Mouse (Mus musculus): Measurements from ENCODE around the gene Cd72.

The Cd72 gene

GRCm38 (mm10) chr4:43427501-43428179, 26.8 kb downstream of the Cd72 start:
- no peak for DNase-seq (ENCODE audit: low read depth)

GRCm38 (mm10) chr4:43426487-43426886, 27.9 kb downstream of the Cd72 start:
- DNase-seq (ENCODE audit: low read depth) = no peak

- DNase-seq (ENCODE audit: low read depth) = no peak
These were observed 28.6 kb downstream of the Cd72 start for GRCm38 (mm10) chr4:43425648-43426380.

GRCm38 (mm10) chr4:43425197-43425596, 29.2 kb downstream of the Cd72 start:
- no peak for DNase-seq (ENCODE audit: low read depth)

- DNase-seq (ENCODE audit: low read depth) = no peak
These were observed 30.4 kb downstream of the Cd72 start for GRCm38 (mm10) chr4:43424072-43424471.

- DNase-seq (ENCODE audit: low read depth) = no peak
These were observed 31.0 kb downstream of the Cd72 start for GRCm38 (mm10) chr4:43423267-43423934.

- no peak for DNase-seq (ENCODE audit: low read depth)
These were observed 32.7 kb downstream of the Cd72 start for GRCm38 (mm10) chr4:43421632-43422240.

GRCm38 (mm10) chr4:43420305-43420704, 34.1 kb downstream of the Cd72 start:
- DNase-seq (ENCODE audit: low read depth) = peak; percentile 73

- no peak for DNase-seq (ENCODE audit: low read depth)
These were observed 34.6 kb downstream of the Cd72 start for GRCm38 (mm10) chr4:43419801-43420281.

GRCm38 (mm10) chr4:43418973-43419656, 35.3 kb downstream of the Cd72 start:
- DNase-seq (ENCODE audit: low read depth) = no peak

GRCm38 (mm10) chr4:43418450-43418849, 36.0 kb downstream of the Cd72 start:
- no peak for DNase-seq (ENCODE audit: low read depth)

GRCm38 (mm10) chr4:43417269-43418062, 37.0 kb downstream of the Cd72 start:
- peak; percentile 62 for DNase-seq (ENCODE audit: low read depth)

- DNase-seq (ENCODE audit: low read depth) = no peak
These were observed 38.3 kb downstream of the Cd72 start for GRCm38 (mm10) chr4:43416071-43416490.

GRCm38 (mm10) chr4:43415221-43416070, 39.0 kb downstream of the Cd72 start:
- DNase-seq (ENCODE audit: low read depth) = no peak

GRCm38 (mm10) chr4:43414761-43415160, 39.7 kb downstream of the Cd72 start:
- no peak for DNase-seq (ENCODE audit: low read depth)

GRCm38 (mm10) chr4:43407071-43407920, 47.1 kb downstream of the Cd72 start:
- DNase-seq (ENCODE audit: low read depth) = no peak

- no peak for DNase-seq (ENCODE audit: low read depth)
These were observed 48.1 kb downstream of the Cd72 start for GRCm38 (mm10) chr4:43406162-43406971.

GRCm38 (mm10) chr4:43404697-43405096, 49.7 kb downstream of the Cd72 start:
- no peak for DNase-seq (ENCODE audit: low read depth)
